Mouse (Mus musculus) bone marrow macrophage, adult 2 months (primary cell): ENCODE data around the gene Katna1. TPM values are rescaled to one million over a fixed set of nuclear protein-coding genes. Genes with fewer than 3 reads are reported as not detected.
"Not testable (repeated sequence)": the region's sequence is repeated elsewhere in the genome, so short reads cannot be mapped to it uniquely, and the experiment has no call there.

Experiments used
- H3K27ac ChIP-seq: 2 replicates; pipeline ENCODE4 v1.5.1; 2012; ENCODE audit warnings: low read depth, low read length; ENCODE audit not compliant: insufficient read depth
- H3K4me1 ChIP-seq: 2 replicates; pipeline ENCODE4 v1.6.1; 2012; ENCODE audit warnings: low read length; ENCODE audit not compliant: control insufficient read depth, insufficient read depth
- H3K4me3 ChIP-seq: 2 replicates; pipeline ENCODE4 v1.5.1; 2012; ENCODE audit warnings: mild to moderate bottlenecking, low read length, moderate library complexity; ENCODE audit not compliant: insufficient read depth
- CTCF ChIP-seq: IDR thresholded peaks from 2 replicates; pipeline ENCODE4 v1.5.1; 2012; ENCODE audit warnings: low read depth, mild to moderate bottlenecking, low read length, moderate library complexity
- POLR2A ChIP-seq: IDR thresholded peaks from 2 replicates; pipeline ENCODE4 v1.6.1; 2012; ENCODE audit warnings: mild to moderate bottlenecking, low read depth, low read length, borderline replicate concordance
- polyA plus RNA-seq: library from polyadenylated mRNA; stranded (reverse); fragments of >200 nt; gene quantifications from 2 replicates; pipeline ENCODE4 v1.2.4, GENCODE M21; 2012; ENCODE audit not compliant: missing spikeins, insufficient read depth, insufficient read length

The Katna1 gene
- polyA plus RNA-seq, 1 experiment = 51.9 TPM

DNA sequence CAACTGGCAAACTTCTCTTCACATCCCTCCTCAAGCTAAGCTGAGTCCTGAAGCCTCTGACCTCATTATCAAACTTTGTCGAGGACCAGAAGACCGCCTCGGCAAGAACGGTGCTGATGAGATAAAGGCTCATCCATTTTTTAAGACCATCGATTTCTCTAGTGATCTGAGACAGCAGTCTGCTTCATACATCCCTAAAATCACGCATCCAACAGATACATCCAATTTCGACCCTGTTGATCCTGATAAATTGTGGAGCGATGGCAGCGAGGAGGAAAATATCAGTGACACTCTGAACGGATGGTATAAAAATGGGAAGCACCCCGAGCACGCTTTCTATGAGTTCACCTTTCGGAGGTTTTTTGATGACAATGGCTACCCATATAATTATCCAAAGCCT is 13.3 kb upstream of the Katna1 start:
- no peak for TF ChIP-seq CTCF
- H3K4me3 ChIP-seq = no peak overlapping the region
- no peak overlapping the region for H3K27ac ChIP-seq
- H3K4me1 ChIP-seq = no peaks in the 10 kb centered on the region

DNA sequence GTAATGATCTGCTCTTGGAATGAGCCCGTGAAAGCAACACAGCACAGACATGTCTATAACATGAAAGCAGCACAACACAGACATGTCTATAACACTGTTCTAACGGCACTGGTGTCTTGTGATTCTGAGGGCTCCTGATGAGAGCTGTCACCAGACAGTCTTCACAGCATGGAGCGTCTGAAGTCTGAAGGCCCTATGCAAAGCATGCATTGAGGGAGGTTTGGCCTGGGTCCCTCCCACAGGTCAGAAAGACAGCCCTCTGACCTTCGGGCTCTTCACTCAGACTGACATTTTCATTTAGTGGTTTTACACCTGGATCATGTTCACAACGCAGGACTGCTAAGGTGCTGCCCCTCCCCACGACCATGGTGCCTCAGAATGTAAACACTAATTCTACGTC is 10.7 kb upstream of the Katna1 start:
- no peak overlapping the region for H3K27ac ChIP-seq
- no peak overlapping the region for H3K4me3 ChIP-seq
- H3K4me1 ChIP-seq = no peaks in the 10 kb centered on the region
- TF ChIP-seq POLR2A (no peak), CTCF (no peak)

- TF ChIP-seq CTCF (0 out of 2 replicates have a peak, but pooled peaks have one; percentile 9), POLR2A (no peak)
- H3K4me3 ChIP-seq = peak overlapping the region; percentile 72
- peak overlapping the region; percentile 69 for H3K27ac ChIP-seq
- H3K4me1 ChIP-seq = peaks cover 13% of the 10 kb centered on the region
Observed at GRCm38 (mm10) chr10:7726501-7726812, 657 bp downstream of the Katna1 start.

DNA sequence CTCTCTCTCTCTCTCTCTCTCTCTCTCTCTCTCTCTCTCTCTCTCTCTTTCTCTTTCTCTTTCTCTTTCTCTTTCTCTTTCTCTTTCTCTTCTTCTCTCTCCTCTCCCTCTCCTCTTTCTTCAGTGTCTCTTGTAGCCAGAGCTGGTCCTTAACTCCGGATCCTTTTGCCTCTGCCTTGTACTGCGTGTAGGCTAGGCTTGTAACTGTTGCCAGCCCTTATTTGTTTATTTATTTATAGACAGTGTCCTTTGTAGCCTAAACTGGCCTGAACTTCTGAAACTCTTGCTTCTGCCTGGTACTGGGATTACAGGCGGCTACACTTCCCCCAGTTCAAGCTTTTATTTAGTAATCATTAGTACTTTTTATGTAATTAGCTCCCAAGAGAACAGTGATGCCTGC is 1.2 kb downstream of the Katna1 start:
- H3K4me1 ChIP-seq = peaks cover 13% of the 10 kb centered on the region
- TF ChIP-seq POLR2A (no peak), CTCF (no peak)
- H3K27ac ChIP-seq = no peak overlapping the region
- H3K4me3 ChIP-seq = peak overlapping the region; percentile 72

DNA sequence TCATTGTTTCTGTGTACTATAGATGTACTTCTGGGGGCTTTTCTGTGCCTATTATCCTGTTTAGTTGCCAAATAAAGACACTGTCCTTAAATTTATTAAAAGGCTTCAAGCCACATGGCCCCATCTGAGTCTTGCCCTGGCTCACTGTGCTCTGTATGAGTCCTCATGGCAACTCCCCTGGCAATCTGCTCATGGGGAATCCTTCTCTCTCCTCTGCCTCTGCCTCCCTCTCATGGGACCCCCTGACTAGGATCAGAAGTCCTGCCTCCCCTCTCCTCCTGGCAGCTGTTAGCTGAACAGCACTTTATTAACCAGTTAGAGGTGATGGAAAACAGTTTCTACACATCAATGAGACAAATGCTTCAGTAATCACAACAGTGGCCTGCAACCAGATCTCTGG is 5.8 kb downstream of the Katna1 start:
- TF ChIP-seq POLR2A = no peak
- Histone ChIP-seq H3K4me1 (peaks cover 11% of the 10 kb centered on the region), H3K4me3 (no peak overlapping the region), H3K27ac (no peak overlapping the region)

DNA sequence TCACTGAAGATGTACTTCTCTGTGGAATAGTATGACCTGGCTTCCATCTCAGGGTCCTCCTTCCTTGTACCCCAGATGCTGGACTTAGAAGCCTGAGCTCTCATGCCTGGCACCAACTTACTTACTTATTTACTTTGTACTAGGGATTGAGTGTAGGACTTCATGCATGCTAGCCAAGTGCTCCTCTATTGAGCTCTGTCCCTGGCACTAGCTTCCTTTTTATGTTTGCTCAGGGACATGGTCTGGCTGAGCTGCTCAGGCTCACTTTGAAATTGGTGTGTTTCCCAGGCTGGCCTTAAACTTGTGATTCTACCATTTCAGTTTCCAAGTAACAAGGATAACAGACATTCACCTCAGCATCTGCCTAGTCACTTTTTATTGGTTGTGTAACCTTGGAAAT is 11.3 kb downstream of the Katna1 start:
- Histone ChIP-seq H3K27ac (no peak overlapping the region), H3K4me1 (peaks cover 3% of the 10 kb centered on the region; the same call in 1 of the 2 replicates), H3K4me3 (no peak overlapping the region)
- no peak for TF ChIP-seq CTCF
- TF ChIP-seq POLR2A = no peak

- no peak overlapping the region for H3K4me3 ChIP-seq
- no peak overlapping the region for H3K27ac ChIP-seq
- peaks cover 3% of the 10 kb centered on the region; the same call in 1 of the 2 replicates for H3K4me1 ChIP-seq
- TF ChIP-seq CTCF (no peak), POLR2A (no peak)
Observed at GRCm38 (mm10) chr10:7737914-7738313, 12.1 kb downstream of the Katna1 start.

DNA sequence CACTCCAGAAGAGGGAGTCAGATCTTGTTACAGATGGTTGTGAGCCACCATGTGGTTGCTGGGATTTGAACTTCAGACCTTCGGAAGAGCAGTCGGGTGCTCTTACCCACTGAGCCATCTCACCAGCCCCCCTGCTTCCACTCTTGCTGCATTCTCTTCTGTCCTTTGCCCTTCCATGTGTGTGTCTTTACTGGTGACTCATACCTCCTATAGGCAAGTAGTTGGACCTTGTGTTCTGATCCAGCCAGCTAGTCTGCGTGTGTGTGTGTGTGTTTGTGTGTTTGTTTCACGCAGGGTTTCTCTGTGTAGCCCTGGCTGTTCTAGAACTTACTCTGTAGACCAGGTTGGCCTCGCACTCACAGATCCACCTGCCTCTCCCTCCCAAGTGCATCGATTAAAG is 19.7 kb downstream of the Katna1 start:
- H3K4me3 ChIP-seq, H3K4me1 ChIP-seq, H3K27ac ChIP-seq: not testable (repeated sequence)

GRCm38 (mm10) chr10:7748752-7749151 is 23.0 kb downstream of the Katna1 start:
- no peak overlapping the region for H3K27ac ChIP-seq
- H3K4me3 ChIP-seq = no peak overlapping the region
- peaks cover 7% of the 10 kb centered on the region for H3K4me1 ChIP-seq
- TF ChIP-seq CTCF (no peak), POLR2A (no peak)

- no peak for TF ChIP-seq CTCF
- no peak for TF ChIP-seq POLR2A
- no peak overlapping the region for H3K4me3 ChIP-seq
Observed at GRCm38 (mm10) chr10:7757544-7757943, 31.7 kb downstream of the Katna1 start.

DNA sequence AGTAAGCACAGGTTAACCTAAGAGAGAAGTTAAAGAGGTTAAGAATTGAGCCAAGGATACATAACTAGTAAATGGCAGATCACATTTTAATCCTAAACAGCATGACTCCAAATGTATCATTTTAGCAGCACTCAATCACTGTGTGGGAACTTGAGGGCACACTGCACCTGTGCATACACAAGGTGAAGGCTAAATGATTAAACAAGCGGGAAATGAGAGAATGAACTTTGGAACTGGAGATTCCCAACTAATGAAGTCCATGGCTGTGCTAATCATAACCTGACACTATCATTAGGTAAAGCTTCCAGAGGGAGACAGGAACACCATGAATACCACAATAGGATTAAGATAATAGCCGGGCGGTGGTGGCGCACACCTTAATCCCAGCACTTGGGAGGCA is 46.5 kb downstream of the Katna1 start:
- Histone ChIP-seq H3K27ac (no peak overlapping the region), H3K4me1 (no peaks in the 10 kb centered on the region), H3K4me3 (no peak overlapping the region)
- no peak for TF ChIP-seq CTCF
- no peak for TF ChIP-seq POLR2A

More at GRCm38 (mm10) chr10:7757544-7757943, 31.7 kb downstream of the Katna1 start:
- no peak overlapping the region for H3K27ac ChIP-seq
- H3K4me1 ChIP-seq = peaks cover 2% of the 10 kb centered on the region; the same call in 1 of the 2 replicates

DNA sequence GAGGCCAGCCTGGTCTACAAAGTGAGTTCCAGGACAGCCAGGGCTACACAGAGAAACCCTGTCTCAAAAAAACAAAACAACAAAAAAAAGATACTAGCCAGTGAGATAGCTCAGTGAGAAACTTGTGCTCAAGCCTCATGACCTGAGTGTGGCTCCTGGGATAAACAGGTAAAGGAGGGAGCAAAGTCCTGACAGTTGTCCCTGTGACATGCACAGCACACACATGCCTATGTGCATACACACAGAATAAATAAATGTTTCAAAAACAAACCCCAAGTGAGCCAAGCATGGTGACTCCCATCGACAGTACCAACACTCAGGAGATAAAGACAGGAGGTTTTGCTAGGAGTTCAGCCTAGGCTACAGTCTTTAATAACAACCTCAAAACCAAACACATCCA is 47.0 kb downstream of the Katna1 start:
- Histone ChIP-seq H3K4me1 (no peaks in the 10 kb centered on the region), H3K27ac (no peak overlapping the region), H3K4me3 (no peak overlapping the region)
- TF ChIP-seq POLR2A (no peak), CTCF (no peak)
